Mouse (Mus musculus): Measurements from ENCODE around the gene Tgfbr1.
A peak's percentile ranks its signal among the peaks of the same experiment; 100 is the strongest.

Tgfbr1 gene

GRCm38 (mm10) chr4:47422946-47423345 lies 69.9 kb downstream of the Tgfbr1 start:
- no peak for DNase-seq (ENCODE audit: low read depth)

- no peak for DNase-seq (ENCODE audit: low read depth)
Measured at GRCm38 (mm10) chr4:47424376-47424775, 71.4 kb downstream of the Tgfbr1 start.

GRCm38 (mm10) chr4:47425247-47425830 lies 72.3 kb downstream of the Tgfbr1 start:
- DNase-seq (ENCODE audit: low read depth) = no peak

GRCm38 (mm10) chr4:47427606-47428005 lies 74.6 kb downstream of the Tgfbr1 start:
- DNase-seq (ENCODE audit: low read depth) = no peak

- DNase-seq (ENCODE audit: low read depth) = no peak
Measured at GRCm38 (mm10) chr4:47430557-47430956, 77.5 kb downstream of the Tgfbr1 start.

GRCm38 (mm10) chr4:47431081-47431480 lies 78.1 kb downstream of the Tgfbr1 start:
- no peak for DNase-seq (ENCODE audit: low read depth)

GRCm38 (mm10) chr4:47432766-47433165 lies 79.7 kb downstream of the Tgfbr1 start:
- no peak for DNase-seq (ENCODE audit: low read depth)

GRCm38 (mm10) chr4:47435131-47435530 lies 82.1 kb downstream of the Tgfbr1 start:
- no peak for DNase-seq (ENCODE audit: low read depth)

GRCm38 (mm10) chr4:47435566-47436360 lies 82.7 kb downstream of the Tgfbr1 start:
- no peak for DNase-seq (ENCODE audit: low read depth)

GRCm38 (mm10) chr4:47437365-47438340 lies 84.6 kb downstream of the Tgfbr1 start:
- peak; percentile 68 for DNase-seq (ENCODE audit: low read depth)

GRCm38 (mm10) chr4:47438956-47439355 lies 85.9 kb downstream of the Tgfbr1 start:
- DNase-seq (ENCODE audit: low read depth) = no peak

GRCm38 (mm10) chr4:47440951-47441350 lies 87.9 kb downstream of the Tgfbr1 start:
- no peak for DNase-seq (ENCODE audit: low read depth)

GRCm38 (mm10) chr4:47448526-47448925 lies 95.5 kb downstream of the Tgfbr1 start:
- no peak for DNase-seq (ENCODE audit: low read depth)

GRCm38 (mm10) chr4:47449116-47449515 lies 96.1 kb downstream of the Tgfbr1 start:
- DNase-seq (ENCODE audit: low read depth) = no peak

- no peak for DNase-seq (ENCODE audit: low read depth)
Measured at GRCm38 (mm10) chr4:47449586-47450522, 96.8 kb downstream of the Tgfbr1 start.
